Mouse (Mus musculus) duodenum, adult 2 months (tissue): ENCODE data around the gene Esp3. TPM values are rescaled to one million over a fixed set of nuclear protein-coding genes. Genes with fewer than 3 reads are reported as not detected.

Experiments used
- polyA plus RNA-seq: library from polyadenylated mRNA; depleted of rRNA; stranded (reverse); fragments of >200 nt; gene quantifications from 2 replicates; pipeline ENCODE4 v1.2.3, GENCODE M21; 2012; ENCODE audit warnings: low replicate concordance; rRNA removed

Esp3 gene
- polyA plus RNA-seq = not detected in 2 replicates

DNA sequence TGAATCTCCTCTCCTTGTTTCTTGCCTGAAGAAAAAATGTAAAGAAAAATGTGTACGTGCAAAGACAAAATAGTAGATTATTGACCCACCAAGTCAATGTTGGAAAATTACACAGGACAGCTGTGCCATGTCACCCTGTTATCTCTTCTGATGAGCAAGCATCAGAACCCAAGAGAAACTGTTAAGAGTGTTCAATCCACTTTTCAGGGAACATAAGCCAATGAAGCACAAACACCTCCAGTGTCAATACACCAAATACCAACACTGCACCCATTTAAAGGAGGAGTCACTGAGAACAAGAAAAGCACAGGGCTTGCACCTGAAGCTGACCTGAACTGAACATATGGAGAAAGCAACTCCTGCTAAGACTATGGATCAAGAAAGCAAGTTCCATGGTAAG lies at the start of gene Esp3:
Gene Esp3, plus strand, starts transcription at position 301 of the 400 bp plus-strand sequence.

DNA sequence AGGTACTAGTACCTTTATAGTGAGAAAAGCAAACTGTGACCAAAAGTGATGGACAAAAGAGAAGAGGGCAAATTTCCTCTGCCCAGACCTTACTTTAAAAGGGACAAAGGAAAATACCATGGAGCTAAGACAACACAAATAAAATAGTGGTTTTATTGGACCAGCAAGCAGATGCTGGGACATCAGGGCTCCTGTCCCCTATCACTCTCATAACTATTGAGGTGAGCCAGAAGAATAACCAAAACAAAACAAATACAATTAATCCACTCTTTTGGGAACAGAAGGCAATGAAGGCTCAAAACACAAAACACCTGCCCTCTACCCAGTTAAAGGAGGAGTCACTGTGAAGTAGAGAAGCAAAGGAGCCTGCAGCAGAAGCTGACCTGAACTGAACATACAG lies 33.6 kb upstream of the Esp3 start, which contains the start of gene Esp4:
Gene Esp4, plus strand, starts transcription at position 301 of the 400 bp plus-strand sequence.

Other genes with a start within 250 kb of the Esp3 start
- gene Esp8, start 112.1 kb upstream of the Esp3 start, polyA plus RNA-seq = not detected in 2 replicates
- gene Esp6, start 70.6 kb upstream of the Esp3 start, polyA plus RNA-seq = not detected in 2 replicates
- not detected in 2 replicates for gene Esp4, start 33.5 kb upstream of the Esp3 start, polyA plus RNA-seq
- gene Esp1, start 95.0 kb downstream of the Esp3 start, polyA plus RNA-seq = not detected in 2 replicates
- gene Crisp2, start 174.9 kb downstream of the Esp3 start, polyA plus RNA-seq = not detected in 2 replicates
- gene Rhag, start 179.1 kb downstream of the Esp3 start, polyA plus RNA-seq = not detected in 2 replicates
- gene 9130008F23Rik, start 248.5 kb downstream of the Esp3 start, polyA plus RNA-seq = 6.2 and 10.4 TPM in 2 replicates